Mouse (Mus musculus) myocyte (in vitro differentiated cells): ENCODE measurements around the gene Mrps26.

Experiments
- E2F4 ChIP-seq: IDR thresholded peaks from one replicate; pipeline ENCODE4 v1.6.1; 2011; ENCODE audit warnings: mild to moderate bottlenecking, control low read depth, moderate library complexity; ENCODE audit not compliant: insufficient read depth
- MAX ChIP-seq: IDR thresholded peaks from one replicate; pipeline ENCODE4 v1.6.1; 2011; ENCODE audit warnings: low read depth, mild to moderate bottlenecking, control low read depth
- MYOD1 ChIP-seq, 3 experiments: IDR thresholded peaks; one replicate each; pipeline ENCODE4 v1.6.1; 2011; ENCODE audit warnings: control low read depth in 2 of 3, low read depth in 2 of 3, mild to moderate bottlenecking in 2 of 3, moderate library complexity in 1 of 3; ENCODE audit not compliant: insufficient read length in 2 of 3, control insufficient read depth in 1 of 3
- MYOG ChIP-seq, 3 experiments: IDR thresholded peaks; one replicate each; pipeline ENCODE4 v1.6.1; 2011; ENCODE audit warnings: control low read depth in 2 of 3, low read depth in 2 of 3, mild to moderate bottlenecking in 2 of 3; ENCODE audit not compliant: insufficient read length in 2 of 3, control insufficient read depth in 1 of 3, insufficient read depth in 1 of 3
- POLR2A ChIP-seq: IDR thresholded peaks from one replicate; pipeline ENCODE4 v1.6.1; 2011; ENCODE audit warnings: low read depth, mild to moderate bottlenecking, control low read depth, moderate library complexity; ENCODE audit not compliant: insufficient read length
- REST ChIP-seq: IDR thresholded peaks from one replicate; pipeline ENCODE4 v1.6.1; 2011; ENCODE audit warnings: mild to moderate bottlenecking, control low read depth, moderate library complexity; ENCODE audit not compliant: insufficient read depth, insufficient read length
- TCF12 ChIP-seq: IDR thresholded peaks from one replicate; pipeline ENCODE4 v1.6.1; 2011; ENCODE audit warnings: mild to moderate bottlenecking, control low read depth; ENCODE audit not compliant: poor library complexity, insufficient read depth, severe bottlenecking
- TCF3 ChIP-seq: IDR thresholded peaks from one replicate; pipeline ENCODE4 v1.6.1; 2011; ENCODE audit warnings: low read depth, control low read depth; ENCODE audit not compliant: insufficient read length
- USF1 ChIP-seq: IDR thresholded peaks from one replicate; pipeline ENCODE4 v1.6.1; 2011; ENCODE audit warnings: low read depth, mild to moderate bottlenecking, control low read depth, moderate library complexity

- TF ChIP-seq MAX (no peak), POLR2A (no peak), TCF12 (no peak), E2F4 (no peak), MYOD1 (IDR thresholded peaks at IDR 0.05; ENCODE audit: control insufficient read depth in 1 of 3, insufficient read length in 2 of 3, low read depth in 2 of 3) (no peak), MYOG (IDR thresholded peaks at IDR 0.05; ENCODE audit: control insufficient read depth in 1 of 3, insufficient read depth in 1 of 3, insufficient read length in 2 of 3, low read depth in 2 of 3) (no peak), USF1 (no peak), TCF3 (no peak), REST (no peak)
Observed at GRCm38 (mm10) chr2:130602195-130602594, 38.7 kb downstream of the Mrps26 start.
